Mouse (Mus musculus) stomach, postnatal 0 days (tissue): ENCODE results near the gene Mylk.

Experiments
- CTCF ChIP-seq: IDR thresholded peaks from 2 replicates; pipeline ENCODE4 v1.5.1; 2016; ENCODE audit warnings: antibody characterized with exemption, low read depth, mild to moderate bottlenecking, moderate library complexity
- EP300 ChIP-seq: optimal IDR thresholded peaks from 2 replicates; pipeline ENCODE3; 2016; ENCODE audit warnings: antibody characterized with exemption

DNA sequence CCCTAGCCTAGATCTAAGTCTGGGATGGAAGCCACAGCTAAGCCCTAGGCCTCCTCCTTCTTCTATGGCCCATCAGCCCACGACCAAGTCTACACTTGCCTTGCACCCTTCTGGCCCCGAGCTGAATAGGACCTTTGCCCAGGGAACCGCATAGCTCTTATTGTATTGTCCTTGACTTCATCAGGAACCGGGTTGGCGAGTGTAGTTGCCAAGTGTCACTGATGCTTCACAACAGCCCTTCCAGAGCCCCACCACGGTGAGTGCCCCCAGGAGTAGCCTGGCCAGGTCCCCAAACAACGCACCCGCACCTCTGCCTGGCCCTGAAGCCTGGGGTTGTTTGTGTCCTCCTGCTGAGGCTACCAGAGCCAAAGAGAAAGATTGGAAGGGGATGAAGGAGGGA is 175.9 kb downstream of the Mylk start:
- TF ChIP-seq EP300 (no peak), CTCF (no peak)
